In genomic region chrX:157462716-157463115, GRCm38 (mm10) we compare ENCODE assay signal across 9 mouse cellular contexts. TPM values are rescaled to one million over a fixed set of nuclear protein-coding genes. Genes with fewer than 3 reads are reported as not detected.
DNase-seq lines count a peak whose midpoint lies in the region; ATAC-seq lines count a peak whose summit lies in the region.
"Had no signal": no experiment of that assay in that cellular context is flagged by ENCODE, and none has a peak within 500 bp of the region (broad histone marks: within the 10 kb centered on the region; RNA-seq: fewer than 3 reads in every experiment).

No protein-coding gene starts in this region.

- H3K9me3 ChIP-seq in heart, embryonic 10.5 days: no peaks in the 10 kb centered on the region
- no peaks in the 10 kb centered on the region for H3K9me3 ChIP-seq in midbrain, embryonic 12.5 days
- no peaks in the 10 kb centered on the region for H3K9me3 ChIP-seq in midbrain, embryonic 10.5 days (replicated peaks)
- H3K9me3 ChIP-seq in intestine, embryonic 16.5 days (ENCODE audit: control insufficient read depth, low read length): no peaks in the 10 kb centered on the region

- 0 out of 2 replicates have a peak, but pooled peaks have one; percentile 47 for ATAC-seq in midbrain, embryonic 12.5 days (ENCODE audit: low FRiP score, low read depth)
- peak; percentile 78 for ATAC-seq in megakaryocyte progenitor cell, adult 5-6 weeks (replicated peaks; ENCODE audit: poor library complexity)
- no peak for ATAC-seq in intestine, embryonic 16.5 days

- H3K4me2 ChIP-seq in midbrain, embryonic 12.5 days (replicated peaks): no peak overlapping the region
- no peak overlapping the region for H3K4me2 ChIP-seq in intestine, embryonic 16.5 days (ENCODE audit: low read depth, low read length)

- no peak overlapping the region for H3K4me3 ChIP-seq in heart, embryonic 10.5 days
- no peak overlapping the region for H3K4me3 ChIP-seq in midbrain, embryonic 12.5 days
- no peak overlapping the region for H3K4me3 ChIP-seq in midbrain, embryonic 10.5 days
- no peak overlapping the region for H3K4me3 ChIP-seq in intestine, embryonic 16.5 days (ENCODE audit: low read length)

- H3K27me3 ChIP-seq in heart, embryonic 10.5 days (ENCODE audit: insufficient read depth, poor library complexity, severe bottlenecking): no peaks in the 10 kb centered on the region
- H3K27me3 ChIP-seq in midbrain, embryonic 12.5 days: no peaks in the 10 kb centered on the region
- H3K27me3 ChIP-seq in midbrain, embryonic 10.5 days (ENCODE audit: low read depth, poor library complexity, severe bottlenecking): no peaks in the 10 kb centered on the region
- no peaks in the 10 kb centered on the region for H3K27me3 ChIP-seq in intestine, embryonic 16.5 days (replicated peaks; ENCODE audit: control insufficient read depth, insufficient read depth, low read length)

- H3K4me1 ChIP-seq in heart, embryonic 10.5 days: no peaks in the 10 kb centered on the region
- H3K4me1 ChIP-seq in midbrain, embryonic 12.5 days: no peaks in the 10 kb centered on the region
- no peaks in the 10 kb centered on the region for H3K4me1 ChIP-seq in midbrain, embryonic 10.5 days
- no peaks in the 10 kb centered on the region for H3K4me1 ChIP-seq in intestine, embryonic 16.5 days (ENCODE audit: control insufficient read depth, insufficient read depth, low read length)

- H3K36me3 ChIP-seq in heart, embryonic 10.5 days: peaks cover 6% of the 10 kb centered on the region
- H3K36me3 ChIP-seq in midbrain, embryonic 12.5 days: peaks cover 6% of the 10 kb centered on the region; the same call in 1 of the 2 replicates
- H3K36me3 ChIP-seq in midbrain, embryonic 10.5 days: peaks cover 49% of the 10 kb centered on the region
- no peaks in the 10 kb centered on the region for H3K36me3 ChIP-seq in intestine, embryonic 16.5 days (ENCODE audit: control insufficient read depth, insufficient read depth, low read length)

- no peak overlapping the region for H3K9ac ChIP-seq in midbrain, embryonic 12.5 days (replicated peaks)
- no peak overlapping the region for H3K9ac ChIP-seq in intestine, embryonic 16.5 days (ENCODE audit: low read depth, low read length)

- DNase-seq in heart, postnatal 10 days: peak; percentile 9 to 50
- DNase-seq in heart, embryonic 10.5 days (ENCODE audit: low spot score): no peak
- DNase-seq in midbrain, embryonic 10.5 days (ENCODE audit: low spot score): no peak
- DNase-seq in R1 (ENCODE audit: low read depth, low spot score): peak; percentile 17
- no peak for DNase-seq in layer of hippocampus, postnatal 10 days (ENCODE audit: low spot score in 2 of 2)
- DNase-seq: left cerebral cortex, postnatal 4 days had no signal

- intact Hi-C loops in heart, postnatal 10 days (cut with DNase I): loop anchor here (1.0 to 5.0 kb wide), 2 partner anchors 182 to 1465 kb away; no protein-coding TSS in a partner anchor

- WGBS in heart, embryonic 10.5 days: 74% methylated on average over 3 of the region's 3 CpGs
- 78% methylated on average over 3 of the region's 3 CpGs for WGBS in midbrain, embryonic 12.5 days
- WGBS in midbrain, embryonic 10.5 days: 86% methylated on average over 3 of the region's 3 CpGs
- WGBS in intestine, embryonic 16.5 days: 68% methylated on average over 3 of the region's 3 CpGs

- no peak overlapping the region for H3K27ac ChIP-seq in heart, embryonic 10.5 days
- H3K27ac ChIP-seq in midbrain, embryonic 12.5 days (replicated peaks): no peak overlapping the region
- H3K27ac ChIP-seq in midbrain, embryonic 10.5 days (replicated peaks): no peak overlapping the region
- no peak overlapping the region for H3K27ac ChIP-seq in intestine, embryonic 16.5 days (ENCODE audit: low read length)

RNA-seq across cellular contexts. Expression of gene Sms, which starts 29.4 kb away (rescaled TPM):
- total RNA-seq in heart, postnatal 10 days (2021): 10 to 100 TPM; 18.3 to 22.8 TPM
- 62.9 and 69.5 TPM in 2 replicates for polyA plus RNA-seq in heart, embryonic 10.5 days (2016; fragmentation: Nextera tagmentation; extraction: Ambion mirVana)
- 102 and 112 TPM in 2 replicates for polyA plus RNA-seq in midbrain, embryonic 12.5 days (2016; fragmentation: Nextera tagmentation; extraction: Ambion mirVana)
- 86.3 and 102 TPM in 2 replicates for polyA plus RNA-seq in midbrain, embryonic 10.5 days (2016; fragmentation: Nextera tagmentation; extraction: Ambion mirVana)
- total RNA-seq in megakaryocyte progenitor cell, adult 5-6 weeks (2015): 72.2 and 75.0 TPM in 2 replicates
- total RNA-seq in megakaryocyte progenitor cell, adult 5-6 weeks (2017): 66.5 and 67.4 TPM in 2 replicates
- total RNA-seq in layer of hippocampus, postnatal 10 days (2021): 100 to 1,000 TPM in 1 of 2 experiments, 10 to 100 TPM in 1; 89.3 to 102 TPM
- 27.1 and 33.1 TPM in 2 replicates for polyA plus RNA-seq in intestine, embryonic 16.5 days (2015; fragmentation: Nextera tagmentation; extraction: Ambion mirVana)

RNA-seq across cellular contexts. Expression of gene Phex, which starts 47.6 kb away (rescaled TPM):
- total RNA-seq in heart, postnatal 10 days (2021): under 1 TPM; 0.14 to 0.22 TPM
- polyA plus RNA-seq in heart, embryonic 10.5 days (2016; fragmentation: Nextera tagmentation; extraction: Ambion mirVana): 0.14 and 0.18 TPM in 2 replicates
- polyA plus RNA-seq in midbrain, embryonic 12.5 days (2016; fragmentation: Nextera tagmentation; extraction: Ambion mirVana): 0.10 and 0.18 TPM in 2 replicates
- polyA plus RNA-seq in midbrain, embryonic 10.5 days (2016; fragmentation: Nextera tagmentation; extraction: Ambion mirVana): 0.10 and 0.22 TPM in 2 replicates
- total RNA-seq in megakaryocyte progenitor cell, adult 5-6 weeks (2015): 0.05 and 0.10 TPM in 2 replicates
- 0.20 and 0.21 TPM in 2 replicates for total RNA-seq in megakaryocyte progenitor cell, adult 5-6 weeks (2017)
- total RNA-seq in layer of hippocampus, postnatal 10 days (2021): under 1 TPM; 0.50 to 0.54 TPM
- polyA plus RNA-seq in intestine, embryonic 16.5 days (2015; fragmentation: Nextera tagmentation; extraction: Ambion mirVana): 0.07 TPM in 1 of 2 replicates, not detected in the other

Comparison
In these comparisons a context has a peak if more than half of its experiments do, and no peak if none do; other contexts are left out.
1. DNase-seq: peak in heart, postnatal 10 days (2 of 2) and R1 (single experiment); none in heart, embryonic 10.5 days (single experiment), midbrain, embryonic 10.5 days (single experiment) and layer of hippocampus, postnatal 10 days (0 of 2).